Mouse (Mus musculus) thymus, adult 2 months (tissue): ENCODE results near the gene Ehd2. TPM values are rescaled to one million over a fixed set of nuclear protein-coding genes. Genes with fewer than 3 reads are reported as not detected.

ENCODE experiments used
- DNase-seq: peaks from one replicate; pipeline ENCODE4 v3.0.0; 2021
- H3K27ac ChIP-seq: fragments of 200-500 bp; 2 replicates; pipeline ENCODE4 v1.5.1; 2012; ENCODE audit warnings: low read length, control low read depth; ENCODE audit not compliant: control insufficient read depth, insufficient read depth
- H3K27me3 ChIP-seq: fragments of 200-500 bp; 2 replicates; pipeline ENCODE4 v1.6.1; 2012; ENCODE audit warnings: mild to moderate bottlenecking, low read length, moderate library complexity, mixed read lengths; ENCODE audit not compliant: control insufficient read depth, insufficient read depth
- H3K36me3 ChIP-seq: fragments of 200-500 bp; 2 replicates; pipeline ENCODE4 v1.6.1; 2012; ENCODE audit warnings: mild to moderate bottlenecking, low read length, moderate library complexity; ENCODE audit not compliant: control insufficient read depth, insufficient read depth
- H3K4me1 ChIP-seq: fragments of 200-500 bp; replicated peaks from 2 replicates; pipeline ENCODE4 v1.6.1; 2012; ENCODE audit warnings: low read length; ENCODE audit not compliant: control insufficient read depth, insufficient read depth
- H3K4me3 ChIP-seq: fragments of 200-500 bp; 2 replicates; pipeline ENCODE4 v1.5.1; 2012; ENCODE audit warnings: mild to moderate bottlenecking, low read length, control low read depth, moderate library complexity; ENCODE audit not compliant: control insufficient read depth, insufficient read depth
- CTCF ChIP-seq: fragments of 200-500 bp; IDR thresholded peaks from 2 replicates; pipeline ENCODE4 v1.5.1; 2012; ENCODE audit warnings: mild to moderate bottlenecking, control low read depth, low read length, moderate library complexity, borderline replicate concordance; ENCODE audit not compliant: control insufficient read depth, poor library complexity, insufficient read depth; ENCODE audit errors: extremely low read depth
- POLR2A ChIP-seq: fragments of 200-500 bp; IDR thresholded peaks from 2 replicates; pipeline ENCODE4 v1.6.1; 2012; ENCODE audit warnings: mild to moderate bottlenecking, low read length, control low read depth, moderate library complexity; ENCODE audit not compliant: control insufficient read depth, poor library complexity, insufficient read depth; ENCODE audit errors: extremely low read depth
- WGBS: fragments of 180-500 bp; shearing (Covaris S2); methylation state at CpG from one replicate; pipeline ENCODE4 v1.1.7; 2018; 5-methylcytosine and 5-hydroxymethylcytosine counted together
- polyA plus RNA-seq: library from polyadenylated mRNA; depleted of rRNA; stranded (reverse); fragments of >200 nt; gene quantifications from 2 replicates; pipeline ENCODE4 v1.2.3, GENCODE M21; 2012

Gene Ehd2
- polyA plus RNA-seq, 1 experiment: 17.4 TPM

GRCm38 (mm10) chr7:16010649-16011048 lies 43.3 kb upstream of the Ehd2 start:
- 89% methylated on average over 5 of the region's 5 CpGs for WGBS
- Histone ChIP-seq H3K27me3 (no peaks in the 10 kb centered on the region), H3K36me3 (no peaks in the 10 kb centered on the region), H3K4me1 (peaks cover 25% of the 10 kb centered on the region), H3K27ac (no peak overlapping the region), H3K4me3 (no peak overlapping the region)
- no peak for TF ChIP-seq CTCF
- no peak for DNase-seq

- TF ChIP-seq CTCF: no peak
- no peak for TF ChIP-seq POLR2A
- Histone ChIP-seq H3K4me1 (peaks cover 27% of the 10 kb centered on the region), H3K27ac (no peak overlapping the region), H3K4me3 (no peak overlapping the region), H3K36me3 (no peaks in the 10 kb centered on the region), H3K27me3 (no peaks in the 10 kb centered on the region)
- WGBS: 88% methylated on average over 7 of the region's 7 CpGs
- DNase-seq: no peak
These were observed 42.3 kb upstream of the Ehd2 start for GRCm38 (mm10) chr7:16009636-16010035.

GRCm38 (mm10) chr7:16005020-16005419 lies 37.7 kb upstream of the Ehd2 start:
- Histone ChIP-seq H3K36me3 (no peaks in the 10 kb centered on the region), H3K4me3 (no peak overlapping the region), H3K4me1 (peaks cover 38% of the 10 kb centered on the region), H3K27me3 (no peaks in the 10 kb centered on the region), H3K27ac (no peak overlapping the region)
- DNase-seq: no peak
- TF ChIP-seq CTCF (no peak), POLR2A (no peak)
- 95% methylated on average over 3 of the region's 3 CpGs for WGBS

- WGBS: 95% methylated on average over 12 of the region's 12 CpGs
- H3K27me3 ChIP-seq: no peaks in the 10 kb centered on the region
- H3K27ac ChIP-seq: no peak overlapping the region
- no peaks in the 10 kb centered on the region for H3K36me3 ChIP-seq
- H3K4me3 ChIP-seq: no peak overlapping the region
- peaks cover 38% of the 10 kb centered on the region for H3K4me1 ChIP-seq
- DNase-seq: no peak
- TF ChIP-seq CTCF: no peak
- no peak for TF ChIP-seq POLR2A
These were observed 37.0 kb upstream of the Ehd2 start for GRCm38 (mm10) chr7:16004177-16004856.

GRCm38 (mm10) chr7:16003032-16003431 lies 35.7 kb upstream of the Ehd2 start:
- TF ChIP-seq POLR2A (no peak), CTCF (no peak)
- DNase-seq: no peak
- no peaks in the 10 kb centered on the region for H3K36me3 ChIP-seq
- no peak overlapping the region for H3K4me3 ChIP-seq
- 49% methylated on average over 4 of the region's 4 CpGs for WGBS
- H3K27ac ChIP-seq: no peak overlapping the region
- no peaks in the 10 kb centered on the region for H3K27me3 ChIP-seq
- H3K4me1 ChIP-seq: peaks cover 38% of the 10 kb centered on the region

GRCm38 (mm10) chr7:16002171-16002570 lies 34.8 kb upstream of the Ehd2 start:
- 7% methylated on average over 5 of the region's 5 CpGs for WGBS
- Histone ChIP-seq H3K4me3 (no peak overlapping the region), H3K4me1 (peaks cover 34% of the 10 kb centered on the region), H3K27ac (peak overlapping the region; percentile 32; the same call in 1 of the 2 replicates), H3K27me3 (no peaks in the 10 kb centered on the region), H3K36me3 (no peaks in the 10 kb centered on the region)
- TF ChIP-seq POLR2A: no peak
- TF ChIP-seq CTCF: no peak
- no peak for DNase-seq

- WGBS: 3% methylated on average over 1 of the region's 1 CpGs
- peak overlapping the region; percentile 32; the same call in 1 of the 2 replicates for H3K27ac ChIP-seq
- DNase-seq: peak; percentile 31
These were observed 34.3 kb upstream of the Ehd2 start for GRCm38 (mm10) chr7:16001691-16002090.

More at GRCm38 (mm10) chr7:16001691-16002090, 34.3 kb upstream of the Ehd2 start:
- TF ChIP-seq CTCF: no peak
- no peak for TF ChIP-seq POLR2A
- peaks cover 34% of the 10 kb centered on the region for H3K4me1 ChIP-seq
- peaks cover 3% of the 10 kb centered on the region for H3K36me3 ChIP-seq
- no peak overlapping the region for H3K4me3 ChIP-seq
- no peaks in the 10 kb centered on the region for H3K27me3 ChIP-seq
